Mouse (Mus musculus): ENCODE measurements around the gene Afap1.

The Afap1 gene

DNA sequence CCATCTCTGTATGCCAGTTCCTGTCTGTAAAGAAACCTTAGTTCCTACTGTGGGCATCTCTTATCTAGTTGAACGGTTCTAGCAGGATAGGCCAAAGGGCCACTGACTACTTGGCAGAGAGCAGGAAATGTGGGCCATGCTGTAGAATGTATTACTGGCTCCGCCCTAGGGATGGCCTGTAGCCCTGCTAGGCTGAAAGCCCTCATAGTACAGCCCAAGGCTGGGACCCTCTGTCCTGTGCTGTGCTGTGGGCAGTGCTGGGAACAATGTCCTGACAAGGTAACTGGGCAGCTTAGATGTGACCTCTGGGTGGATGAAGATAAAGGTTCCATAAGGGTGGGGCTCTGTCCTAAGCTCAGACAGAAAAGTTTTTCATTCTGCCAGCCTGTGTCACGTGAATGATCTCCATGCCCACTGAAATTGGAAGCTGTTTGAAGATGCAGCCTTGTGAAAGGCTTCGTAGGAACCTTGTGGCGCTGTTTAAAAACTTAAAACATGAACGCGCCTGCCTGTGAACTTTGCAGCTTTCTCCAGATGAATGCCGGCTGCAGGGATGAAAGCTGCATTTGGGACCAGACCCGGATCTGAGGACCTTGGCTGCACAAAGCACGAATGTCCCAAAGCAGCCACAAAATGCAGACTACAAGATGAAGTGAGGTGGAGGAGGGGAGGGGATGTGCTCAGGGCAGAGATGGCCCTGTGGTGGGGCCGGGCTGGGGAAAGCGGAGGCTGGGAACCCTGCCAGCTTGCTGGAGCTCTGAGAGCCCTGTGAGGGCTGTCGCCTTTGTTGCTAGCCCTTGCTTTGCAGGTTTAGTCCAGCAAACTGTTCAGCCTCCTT, 147.5 kb downstream of the Afap1 start:
- peak; percentile 57 to 83 for DNase-seq (ENCODE audit: low spot score in 2 of 2)

DNA sequence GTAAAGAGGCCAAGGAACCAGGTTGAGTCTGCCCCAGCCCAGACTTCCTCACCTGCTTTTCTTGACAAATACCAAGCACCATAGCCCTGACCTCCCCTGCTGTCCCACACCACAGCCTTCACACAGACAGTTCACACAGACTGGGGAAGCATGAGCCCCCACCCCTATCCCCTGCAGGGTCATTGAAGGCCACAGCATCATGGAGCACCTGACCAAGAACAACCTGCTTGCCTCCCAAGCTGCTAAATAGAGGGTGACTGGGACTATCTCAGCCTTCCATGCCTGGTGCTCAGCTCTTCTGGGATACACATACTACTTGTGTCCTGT, 148.1 kb downstream of the Afap1 start:
- DNase-seq (ENCODE audit: low spot score in 2 of 2): no peak

DNA sequence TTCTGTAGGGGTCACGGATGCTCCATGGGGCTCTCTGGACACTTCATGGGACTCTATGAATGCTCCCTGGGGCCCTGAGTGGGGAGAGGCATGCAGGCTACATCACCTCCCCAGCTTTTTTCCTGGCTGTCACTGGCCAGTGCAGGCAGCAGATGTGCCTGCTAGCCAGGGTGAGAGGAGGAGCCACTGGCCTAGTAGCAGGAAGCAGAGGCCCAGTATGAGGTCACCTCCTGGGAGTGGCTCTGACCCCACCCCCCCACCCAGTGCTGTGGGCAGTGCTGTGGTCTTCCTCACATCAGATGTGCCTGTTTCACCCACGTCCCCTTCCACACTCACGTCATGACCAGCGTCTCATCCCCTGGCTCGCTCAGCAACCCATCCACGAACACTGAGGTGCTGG, 148.6 kb downstream of the Afap1 start:
- no peak for DNase-seq (ENCODE audit: low spot score in 2 of 2)

- DNase-seq (ENCODE audit: low spot score in 2 of 2): no peak
Observed at GRCm38 (mm10) chr5:36043154-36043553, 150.0 kb downstream of the Afap1 start.

Data from urinary bladder, postnatal 4 days (tissue).